Mouse (Mus musculus): Measurements from ENCODE around the gene Cnppd1.

The Cnppd1 gene

GRCm38 (mm10) chr1:75148727-75149126, 6.2 kb upstream of the Cnppd1 start:
- no peak for DNase-seq (ENCODE audit: inconsistent age in 2 of 2, low spot score in 1 of 2)

GRCm38 (mm10) chr1:75147411-75148135, 5.1 kb upstream of the Cnppd1 start:
- DNase-seq (ENCODE audit: inconsistent age in 2 of 2, low spot score in 1 of 2), result no peak

- DNase-seq (ENCODE audit: inconsistent age in 2 of 2, low spot score in 1 of 2), result no peak
These were observed 3.1 kb upstream of the Cnppd1 start for GRCm38 (mm10) chr1:75145589-75145988.

- DNase-seq (ENCODE audit: inconsistent age in 2 of 2, low spot score in 1 of 2), result peak; percentile 80 to 93
These were observed 873 bp downstream of the Cnppd1 start for GRCm38 (mm10) chr1:75141486-75142190.

GRCm38 (mm10) chr1:75140601-75141190, 1.8 kb downstream of the Cnppd1 start:
- no peak for DNase-seq (ENCODE audit: inconsistent age in 2 of 2, low spot score in 1 of 2)

GRCm38 (mm10) chr1:75138448-75138847, 4.1 kb downstream of the Cnppd1 start:
- no peak for DNase-seq (ENCODE audit: inconsistent age in 2 of 2, low spot score in 1 of 2)

- DNase-seq (ENCODE audit: inconsistent age in 2 of 2, low spot score in 1 of 2), result no peak
These were observed 5.8 kb downstream of the Cnppd1 start for GRCm38 (mm10) chr1:75136730-75137129.

- no peak for DNase-seq (ENCODE audit: inconsistent age in 2 of 2, low spot score in 1 of 2)
These were observed 6.2 kb downstream of the Cnppd1 start for GRCm38 (mm10) chr1:75136293-75136692.

- DNase-seq (ENCODE audit: inconsistent age in 2 of 2, low spot score in 1 of 2), result no peak
These were observed 8.9 kb downstream of the Cnppd1 start, which contains the start of gene Slc23a3 for GRCm38 (mm10) chr1:75133421-75134207. Slc23a3 (minus strand) TSS chr1:75133890.

GRCm38 (mm10) chr1:75128641-75129040, 13.9 kb downstream of the Cnppd1 start:
- no peak for DNase-seq (ENCODE audit: inconsistent age in 2 of 2, low spot score in 1 of 2)

GRCm38 (mm10) chr1:75125418-75125817, 17.1 kb downstream of the Cnppd1 start:
- DNase-seq (ENCODE audit: inconsistent age in 2 of 2, low spot score in 1 of 2), result no peak

- DNase-seq (ENCODE audit: inconsistent age in 2 of 2, low spot score in 1 of 2), result peak; percentile 95 to 99
These were observed 17.9 kb downstream of the Cnppd1 start, which contains the start of gene Nhej1 for GRCm38 (mm10) chr1:75124346-75125321. Nhej1 (minus strand) TSS chr1:75125200.

- no peak for DNase-seq (ENCODE audit: inconsistent age in 2 of 2, low spot score in 1 of 2)
These were observed 20.3 kb downstream of the Cnppd1 start for GRCm38 (mm10) chr1:75122211-75122610.

Measured in adrenal gland, adult (tissue).